Mouse (Mus musculus) hindbrain, embryonic 12.5 days (tissue): ENCODE results near the gene Pink1. TPM values are rescaled to one million over a fixed set of nuclear protein-coding genes. Genes with fewer than 3 reads are reported as not detected.

Source experiments
- ATAC-seq: fragments of 200-750 bp; cut with Nextera tagmentation; 2 replicates; pipeline ENCODE4 v1.8.0; 2017; ENCODE audit warnings: moderate TSS enrichment; ENCODE audit not compliant: low FRiP score
- H3K27ac ChIP-seq: fragments of 300-500 bp; sonication (generic); 2 replicates; pipeline ENCODE4 v1.5.1; 2016; ENCODE audit warnings: mild to moderate bottlenecking
- H3K27me3 ChIP-seq: fragments of 300-500 bp; sonication (generic); 2 replicates; pipeline ENCODE4 v1.6.1; 2016; ENCODE audit warnings: mild to moderate bottlenecking
- H3K36me3 ChIP-seq: fragments of 300-500 bp; sonication (generic); 2 replicates; pipeline ENCODE4 v1.6.1; 2016; ENCODE audit warnings: mild to moderate bottlenecking
- H3K4me1 ChIP-seq: fragments of 300-500 bp; sonication (generic); 2 replicates; pipeline ENCODE4 v1.6.1; 2016
- H3K4me2 ChIP-seq: fragments of 300-500 bp; sonication (generic); replicated peaks from 2 replicates; pipeline ENCODE4 v1.6.1; 2016; ENCODE audit warnings: mild to moderate bottlenecking
- H3K4me3 ChIP-seq: fragments of 300-500 bp; sonication (generic); 2 replicates; pipeline ENCODE4 v1.5.1; 2016; ENCODE audit warnings: mild to moderate bottlenecking
- H3K9ac ChIP-seq: fragments of 300-500 bp; sonication (generic); 2 replicates; pipeline ENCODE4 v1.6.1; 2016; ENCODE audit warnings: mild to moderate bottlenecking, moderate library complexity
- H3K9me3 ChIP-seq: fragments of 300-500 bp; sonication (generic); replicated peaks from 2 replicates; pipeline ENCODE4 v1.6.1; 2016; ENCODE audit warnings: mild to moderate bottlenecking
- WGBS: fragments of 180-500 bp; shearing (Covaris S2); methylation state at CpG from one replicate; pipeline ENCODE4 v1.1.7; 2016; 5-methylcytosine and 5-hydroxymethylcytosine counted together
- polyA plus RNA-seq: library from polyadenylated mRNA; unstranded; fragments of >200 nt; fragmentation: Nextera tagmentation; extraction: Ambion mirVana; gene quantifications from 2 replicates; pipeline ENCODE4 v1.2.1, GENCODE M21; 2016

Pink1 gene
- polyA plus RNA-seq, 1 experiment from 2014 or later, result 79.8 TPM

DNA sequence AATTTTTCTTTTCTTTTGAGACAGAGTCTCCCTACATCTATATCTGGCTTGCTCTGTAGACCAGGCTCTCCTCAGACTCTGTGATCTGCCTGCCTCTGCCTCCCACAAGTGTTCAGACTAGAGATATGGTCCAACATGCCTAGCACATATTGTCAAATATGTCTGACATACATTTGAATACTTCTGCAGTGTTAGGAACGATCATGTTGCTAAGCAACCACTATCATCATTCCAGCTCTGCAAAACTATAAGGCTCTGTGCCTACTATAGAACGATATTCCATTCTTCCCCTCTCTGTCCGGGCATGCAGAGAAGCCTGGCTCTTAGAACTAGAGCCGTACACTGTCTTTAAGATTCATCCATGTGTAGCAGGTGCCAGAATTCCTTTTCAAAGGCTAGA is 3.4 kb downstream of the Pink1 start:
- Histone ChIP-seq H3K36me3 (0 out of 2 replicates have a peak, but pooled peaks cover 2% of the 10 kb centered on the region), H3K4me2 (no peak overlapping the region), H3K9ac (no peak overlapping the region), H3K27me3 (peaks cover 2% of the 10 kb centered on the region; the same call in 1 of the 2 replicates), H3K9me3 (no peaks in the 10 kb centered on the region), H3K4me1 (peaks cover 27% of the 10 kb centered on the region), H3K27ac (no peak overlapping the region), H3K4me3 (no peak overlapping the region)
- WGBS, result 31% methylated on average over 4 of the region's 4 CpGs
- no peak for ATAC-seq

DNA sequence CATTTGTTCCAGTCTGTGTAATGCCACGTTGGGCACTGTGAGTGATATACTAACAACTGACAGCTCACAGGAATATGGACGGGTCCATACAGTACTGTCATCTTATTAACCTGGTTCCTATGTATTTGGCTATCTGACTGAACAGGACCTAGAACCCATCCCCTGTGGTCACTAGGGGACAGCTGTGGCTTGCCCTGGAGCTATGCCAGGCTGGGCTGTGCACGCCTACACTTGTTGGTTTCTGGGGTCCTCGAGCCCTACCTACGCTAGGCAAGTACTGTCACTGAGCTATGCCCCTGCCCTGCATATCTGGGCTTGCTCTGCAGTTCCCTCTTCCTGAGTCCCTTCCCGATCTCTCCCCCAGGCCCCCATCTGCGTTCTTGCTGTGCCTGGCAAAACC is 4.6 kb downstream of the Pink1 start:
- Histone ChIP-seq H3K36me3 (peaks cover 11% of the 10 kb centered on the region), H3K9ac (no peak overlapping the region; the same call in 1 of the 2 replicates), H3K4me1 (peaks cover 29% of the 10 kb centered on the region), H3K4me2 (no peak overlapping the region), H3K4me3 (no peak overlapping the region), H3K9me3 (peaks cover 3% of the 10 kb centered on the region; the same call in 1 of the 2 replicates), H3K27me3 (peaks cover 2% of the 10 kb centered on the region; the same call in 1 of the 2 replicates), H3K27ac (no peak overlapping the region)
- WGBS, result 79% methylated on average over 7 of the region's 7 CpGs
- ATAC-seq, result no peak

DNA sequence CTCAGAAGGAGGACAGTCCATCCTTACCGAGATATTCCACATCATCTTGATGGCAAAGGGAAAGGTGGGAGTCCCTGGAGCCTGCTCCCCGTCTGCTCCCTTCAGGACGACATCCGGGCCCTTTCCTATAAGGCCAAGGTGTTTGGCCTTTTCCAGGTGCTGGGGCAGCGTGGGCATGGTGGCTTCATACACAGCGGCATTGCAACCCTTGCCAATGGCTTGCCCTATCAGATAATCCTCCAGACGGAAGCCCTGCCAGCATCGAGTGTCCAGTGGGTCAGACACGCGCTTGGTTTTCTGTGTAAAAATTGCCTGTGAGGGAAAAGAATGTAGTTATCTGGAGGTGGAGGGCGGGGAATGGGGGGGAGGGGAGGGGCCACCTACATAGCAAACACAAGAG is 5.4 kb downstream of the Pink1 start:
- Histone ChIP-seq H3K27me3 (peaks cover 2% of the 10 kb centered on the region; the same call in 1 of the 2 replicates), H3K9me3 (peaks cover 4% of the 10 kb centered on the region; the same call in 1 of the 2 replicates), H3K9ac (no peak overlapping the region), H3K4me1 (peaks cover 26% of the 10 kb centered on the region), H3K36me3 (peaks cover 16% of the 10 kb centered on the region), H3K27ac (no peak overlapping the region), H3K4me3 (no peak overlapping the region), H3K4me2 (no peak overlapping the region)
- ATAC-seq, result no peak
- WGBS, result 86% methylated on average over 11 of the region's 11 CpGs

DNA sequence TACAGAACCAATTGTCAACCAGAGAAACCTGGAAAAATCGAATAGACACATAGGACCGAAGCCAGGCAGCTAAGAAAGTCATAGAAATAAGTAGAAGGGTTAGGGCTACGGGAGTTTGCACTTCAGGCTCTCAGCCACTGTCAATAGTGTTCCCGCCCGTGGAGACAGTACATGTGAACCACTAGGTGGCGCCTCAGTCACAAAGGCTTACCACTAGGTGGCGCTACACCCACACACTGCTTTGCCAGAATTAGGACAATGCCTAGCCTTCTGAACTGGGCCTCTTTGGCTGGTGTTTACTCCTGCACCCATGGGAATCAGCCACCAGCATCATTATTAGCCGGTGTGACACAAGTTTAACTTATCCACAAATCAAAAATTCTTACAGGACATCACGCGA is 6.6 kb downstream of the Pink1 start:
- 36% methylated on average over 10 of the region's 10 CpGs for WGBS
- ATAC-seq, result no peak

DNA sequence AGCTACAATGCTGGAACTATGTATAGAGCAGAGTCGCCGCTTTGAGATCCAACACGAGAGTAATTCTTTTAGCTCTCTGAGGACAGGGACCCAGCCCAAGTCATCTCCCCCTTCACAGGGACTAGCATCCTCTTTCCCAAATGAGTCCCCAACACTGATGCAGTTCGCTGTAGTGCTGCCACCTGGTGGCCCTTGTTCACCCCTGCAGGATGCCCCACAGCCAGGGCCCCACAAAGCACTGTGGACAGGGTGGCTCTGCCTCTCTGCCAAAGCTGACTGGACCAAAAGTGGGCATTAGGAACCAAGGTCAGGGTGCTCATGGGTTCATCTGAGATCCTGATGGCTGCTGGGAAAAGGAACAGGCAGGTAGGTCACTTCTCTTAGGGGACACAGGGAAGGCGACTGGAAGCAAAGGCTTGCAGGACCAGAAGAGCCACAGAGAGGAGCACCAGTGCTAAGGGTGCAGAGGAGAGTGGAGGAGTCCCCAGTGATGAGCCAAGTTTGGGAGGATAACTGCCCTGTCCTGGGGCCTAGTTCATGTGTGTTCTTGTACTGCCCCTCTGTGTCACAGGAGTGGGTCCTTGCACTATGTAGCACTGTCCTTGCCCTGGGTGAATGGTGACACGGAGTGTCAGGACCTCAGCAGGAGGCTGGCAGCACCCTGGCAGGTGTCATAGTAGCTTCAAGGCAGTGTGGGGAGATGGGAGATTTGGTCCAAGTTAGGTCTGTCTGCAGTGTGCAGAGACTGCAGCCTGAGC is 7.4 kb downstream of the Pink1 start:
- H3K9me3 ChIP-seq, result peaks cover 4% of the 10 kb centered on the region; the same call in 1 of the 2 replicates
- peaks cover 2% of the 10 kb centered on the region; the same call in 1 of the 2 replicates for H3K27me3 ChIP-seq
- H3K4me2 ChIP-seq, result no peak overlapping the region
- no peak overlapping the region for H3K9ac ChIP-seq
- peak; percentile 55 for ATAC-seq
- WGBS, result 49% methylated on average over 6 of the region's 6 CpGs
- no peak overlapping the region for H3K4me3 ChIP-seq
- H3K4me1 ChIP-seq, result peaks cover 19% of the 10 kb centered on the region
- H3K27ac ChIP-seq, result no peak overlapping the region
- H3K36me3 ChIP-seq, result peaks cover 36% of the 10 kb centered on the region

More for the DNA sequence above, 6.6 kb downstream of the Pink1 start:
- no peak overlapping the region for H3K27ac ChIP-seq
- H3K9me3 ChIP-seq, result peaks cover 4% of the 10 kb centered on the region; the same call in 1 of the 2 replicates
- no peak overlapping the region for H3K4me3 ChIP-seq
- H3K4me1 ChIP-seq, result peaks cover 26% of the 10 kb centered on the region
- H3K36me3 ChIP-seq, result peaks cover 28% of the 10 kb centered on the region
- H3K9ac ChIP-seq, result no peak overlapping the region
- no peak overlapping the region for H3K4me2 ChIP-seq
- peaks cover 2% of the 10 kb centered on the region; the same call in 1 of the 2 replicates for H3K27me3 ChIP-seq

DNA sequence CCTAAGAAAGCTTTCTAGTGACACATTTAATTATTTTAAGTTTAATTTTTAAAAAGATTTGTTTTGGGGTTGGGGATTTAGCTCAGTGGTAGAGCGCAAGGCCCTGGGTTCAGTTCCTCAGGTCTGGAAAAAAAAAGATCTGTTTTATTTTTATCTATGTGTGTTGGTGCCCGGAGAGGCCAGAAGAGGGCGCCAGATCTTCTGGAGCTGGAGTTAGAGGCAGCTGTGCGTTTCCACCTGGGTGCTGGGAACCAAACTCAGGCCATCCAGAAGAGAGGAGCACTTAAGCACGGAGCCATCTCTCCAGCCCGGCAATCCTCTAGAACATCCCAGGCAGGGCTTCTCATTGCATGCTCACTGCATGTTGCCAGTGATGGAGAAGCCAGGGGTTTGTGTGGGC is 9.7 kb downstream of the Pink1 start:
- Histone ChIP-seq H3K9me3 (peaks cover 4% of the 10 kb centered on the region; the same call in 1 of the 2 replicates), H3K4me2 (no peak overlapping the region), H3K9ac (no peak overlapping the region), H3K27ac (no peak overlapping the region), H3K4me3 (no peak overlapping the region), H3K36me3 (peaks cover 59% of the 10 kb centered on the region), H3K4me1 (peaks cover 8% of the 10 kb centered on the region; the same call in 1 of the 2 replicates), H3K27me3 (no peaks in the 10 kb centered on the region; the same call in 1 of the 2 replicates)
- no peak for ATAC-seq
- 91% methylated on average over 6 of the region's 6 CpGs for WGBS

DNA sequence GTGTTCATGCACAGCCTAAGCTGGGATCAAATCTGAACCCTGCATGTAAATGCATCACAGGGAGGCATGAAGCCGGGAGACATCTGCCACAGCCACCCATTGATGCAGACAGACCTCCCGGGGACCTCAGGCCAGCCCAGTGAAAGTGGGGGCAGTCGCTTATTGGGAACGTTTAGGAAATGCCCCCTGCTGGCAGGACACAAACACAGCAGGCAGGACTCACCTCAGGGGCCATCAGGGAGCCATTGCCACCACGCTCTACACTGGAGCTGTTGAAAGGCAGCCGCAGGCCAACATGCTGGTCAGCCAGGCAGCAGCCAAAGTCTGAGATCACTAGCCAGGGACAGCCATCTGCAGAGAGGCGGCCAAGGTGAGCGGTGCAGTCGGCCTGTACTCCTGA is 10.3 kb downstream of the Pink1 start:
- Histone ChIP-seq H3K9ac (no peak overlapping the region), H3K27ac (no peak overlapping the region), H3K36me3 (peaks cover 65% of the 10 kb centered on the region), H3K4me3 (no peak overlapping the region), H3K27me3 (no peaks in the 10 kb centered on the region; the same call in 1 of the 2 replicates), H3K4me2 (no peak overlapping the region), H3K9me3 (peaks cover 4% of the 10 kb centered on the region; the same call in 1 of the 2 replicates), H3K4me1 (peaks cover 8% of the 10 kb centered on the region; the same call in 1 of the 2 replicates)
- WGBS, result 68% methylated on average over 9 of the region's 9 CpGs
- no peak for ATAC-seq

DNA sequence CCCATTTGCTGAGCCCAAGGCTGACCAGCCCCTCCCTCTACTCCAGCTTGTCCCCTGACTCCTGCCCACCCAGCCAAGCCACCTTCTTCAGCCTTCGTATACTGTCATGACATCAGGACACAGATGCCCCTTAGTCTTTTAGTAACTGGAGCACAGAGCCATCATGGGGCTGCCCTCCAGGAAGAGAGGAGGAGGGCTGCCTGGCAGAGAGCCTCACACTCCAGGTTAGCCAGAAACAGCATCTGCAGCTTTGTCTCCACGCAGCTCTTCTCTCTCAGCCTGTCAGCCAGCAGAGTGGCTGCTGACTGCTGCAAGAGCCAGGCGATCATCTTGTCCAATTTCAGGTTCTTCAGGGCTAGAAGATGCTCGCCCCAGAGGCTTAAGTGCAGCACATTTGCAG is 12.3 kb downstream of the Pink1 start:
- Histone ChIP-seq H3K4me1 (peaks cover 8% of the 10 kb centered on the region; the same call in 1 of the 2 replicates), H3K9me3 (peaks cover 4% of the 10 kb centered on the region; the same call in 1 of the 2 replicates), H3K4me2 (no peak overlapping the region), H3K9ac (no peak overlapping the region), H3K4me3 (no peak overlapping the region), H3K27me3 (no peaks in the 10 kb centered on the region), H3K36me3 (peaks cover 83% of the 10 kb centered on the region), H3K27ac (no peak overlapping the region)
- 92% methylated on average over 4 of the region's 4 CpGs for WGBS
- no peak for ATAC-seq

DNA sequence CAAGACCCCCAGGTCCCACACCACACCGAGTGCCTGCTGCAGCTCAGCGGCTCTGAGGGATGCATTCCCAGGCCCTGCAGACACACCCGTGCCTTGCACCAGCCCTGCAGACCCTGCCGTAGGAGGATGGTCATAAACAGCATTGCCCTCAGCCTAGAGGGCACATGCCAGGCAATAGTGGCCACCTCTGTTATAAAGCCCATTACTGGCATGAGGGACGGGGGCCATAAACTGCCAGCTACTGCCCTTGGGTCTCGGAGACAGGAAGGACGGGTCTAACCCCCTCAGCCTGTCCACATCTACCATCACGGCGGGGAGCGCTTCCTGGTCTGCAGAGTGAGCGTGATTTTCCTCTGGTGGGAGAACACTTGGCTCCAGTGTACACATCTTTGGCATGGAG is 13.1 kb downstream of the Pink1 start:
- WGBS, result 95% methylated on average over 11 of the region's 11 CpGs
- no peak for ATAC-seq
- Histone ChIP-seq H3K36me3 (peaks cover 89% of the 10 kb centered on the region), H3K4me1 (peaks cover 7% of the 10 kb centered on the region; the same call in 1 of the 2 replicates), H3K4me3 (no peak overlapping the region), H3K9ac (no peak overlapping the region), H3K4me2 (no peak overlapping the region), H3K27ac (no peak overlapping the region), H3K27me3 (no peaks in the 10 kb centered on the region), H3K9me3 (peaks cover 4% of the 10 kb centered on the region; the same call in 1 of the 2 replicates)

DNA sequence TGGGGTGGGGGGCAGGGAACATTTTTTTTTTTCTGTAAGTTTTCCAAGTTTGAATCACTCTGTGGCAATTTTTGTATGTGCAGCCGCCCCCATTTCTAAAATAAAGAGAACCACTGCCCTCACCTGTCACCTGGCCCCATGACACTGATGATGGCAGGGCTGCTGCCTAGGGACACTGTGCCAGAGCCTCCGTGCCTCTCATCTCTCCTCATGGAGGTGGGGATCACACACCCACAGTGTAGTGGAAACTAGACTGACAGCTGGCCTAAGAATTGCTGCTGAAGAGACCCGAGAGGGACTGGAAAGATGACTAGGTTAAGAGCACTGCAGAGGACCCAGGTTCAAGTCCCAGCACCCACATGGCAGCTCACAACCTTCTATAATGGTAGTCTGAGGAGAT is 14.0 kb downstream of the Pink1 start:
- no peak for ATAC-seq
- peaks cover 4% of the 10 kb centered on the region; the same call in 1 of the 2 replicates for H3K9me3 ChIP-seq
- no peak overlapping the region for H3K4me3 ChIP-seq
- H3K9ac ChIP-seq, result no peak overlapping the region
- WGBS, result 96% methylated on average over 3 of the region's 3 CpGs
- H3K4me1 ChIP-seq, result peaks cover under 1% of the 10 kb centered on the region; the same call in 1 of the 2 replicates
- H3K27ac ChIP-seq, result no peak overlapping the region
- no peak overlapping the region for H3K4me2 ChIP-seq
- H3K36me3 ChIP-seq, result peaks cover 94% of the 10 kb centered on the region
- H3K27me3 ChIP-seq, result no peaks in the 10 kb centered on the region

DNA sequence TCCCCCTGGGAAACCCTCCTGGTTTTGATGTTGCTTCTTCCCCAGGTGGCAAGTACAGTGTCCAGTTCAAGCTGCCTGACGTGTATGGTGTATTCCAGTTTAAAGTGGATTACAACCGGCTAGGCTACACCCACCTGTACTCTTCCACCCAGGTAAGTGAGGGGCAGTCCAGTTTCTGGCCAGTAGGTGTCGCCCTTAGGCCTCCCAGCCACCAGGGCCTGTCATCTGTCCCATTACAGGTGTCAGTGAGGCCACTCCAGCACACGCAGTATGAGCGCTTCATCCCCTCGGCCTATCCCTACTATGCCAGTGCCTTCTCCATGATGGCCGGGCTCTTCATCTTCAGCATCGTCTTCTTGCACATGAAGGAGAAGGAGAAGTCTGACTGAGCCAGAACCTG is 14.5 kb downstream of the Pink1 start:
- H3K4me1 ChIP-seq, result peaks cover 4% of the 10 kb centered on the region; the same call in 1 of the 2 replicates
- 74% methylated on average over 8 of the region's 8 CpGs for WGBS
- H3K27me3 ChIP-seq, result no peaks in the 10 kb centered on the region
- H3K4me2 ChIP-seq, result no peak overlapping the region
- no peak overlapping the region for H3K9ac ChIP-seq
- no peak overlapping the region for H3K4me3 ChIP-seq
- peaks cover 92% of the 10 kb centered on the region for H3K36me3 ChIP-seq
- H3K9me3 ChIP-seq, result peaks cover 3% of the 10 kb centered on the region; the same call in 1 of the 2 replicates
- H3K27ac ChIP-seq, result no peak overlapping the region
- peak; percentile 18; the same call in 1 of the 2 replicates for ATAC-seq

DNA sequence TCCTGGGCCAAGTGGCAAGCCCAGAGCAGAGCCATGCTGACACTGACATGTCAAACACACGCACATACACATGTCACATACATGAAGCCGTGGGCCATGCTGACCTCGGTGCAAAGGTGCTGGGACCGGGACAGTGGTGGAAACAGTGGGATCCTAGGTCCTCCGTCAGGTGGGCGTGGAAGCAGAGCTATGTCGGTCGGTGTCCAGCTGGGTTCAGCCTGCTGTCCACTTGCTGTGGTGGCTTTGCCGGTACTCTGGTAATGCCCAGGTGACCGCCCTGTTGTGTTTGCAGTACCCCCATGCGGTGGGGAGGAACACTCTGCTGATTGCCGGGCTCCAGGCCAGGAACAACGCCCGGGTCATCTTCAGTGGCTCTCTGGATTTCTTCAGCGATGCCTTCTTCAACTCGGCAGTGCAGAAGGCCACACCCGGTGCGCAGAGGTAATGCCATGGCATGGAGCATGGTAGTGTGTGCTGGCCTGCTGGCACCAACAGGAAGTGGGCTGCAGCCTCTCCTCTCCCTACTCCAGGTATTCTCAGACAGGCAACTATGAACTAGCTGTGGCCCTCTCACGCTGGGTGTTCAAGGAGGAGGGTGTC is 15.7 kb downstream of the Pink1 start:
- H3K4me3 ChIP-seq, result no peak overlapping the region
- no peaks in the 10 kb centered on the region for H3K27me3 ChIP-seq
- H3K4me2 ChIP-seq, result no peak overlapping the region
- 94% methylated on average over 19 of the region's 19 CpGs for WGBS
- peaks cover 13% of the 10 kb centered on the region for H3K4me1 ChIP-seq
- H3K27ac ChIP-seq, result no peak overlapping the region
- no peak for ATAC-seq
- no peaks in the 10 kb centered on the region for H3K9me3 ChIP-seq
- no peak overlapping the region for H3K9ac ChIP-seq
- H3K36me3 ChIP-seq, result peaks cover 83% of the 10 kb centered on the region
